Mouse (Mus musculus) megakaryocyte progenitor cell, adult 5-6 weeks (primary cell): ENCODE measurements around the gene Wdr26. TPM values are rescaled to one million over a fixed set of nuclear protein-coding genes. Genes with fewer than 3 reads are reported as not detected.

Source experiments
- ATAC-seq: replicated peaks from 2 replicates; pipeline ENCODE4 v1.8.0; 2016; ENCODE audit warnings: mild to moderate bottlenecking, moderate TSS enrichment, inconsistent platforms; ENCODE audit not compliant: poor library complexity
- total RNA-seq, 2 experiments: library from RNA; stranded (forward) in 1 of 2; stranded (reverse) in 1 of 2; fragments of 157-497, 149-512 nt in 1 of 2; fragments of 200-1000 nt in 1 of 2; gene quantifications; 2 replicates each; pipeline versions ENCODE4 v1.2.3 to v1.2.4; 2015 to 2017

The Wdr26 gene
- total RNA-seq (2015): 124 and 137 TPM in 2 replicates
- total RNA-seq (2017): 105 and 114 TPM in 2 replicates

GRCm38 (mm10) chr1:181211920-181212633 lies at the start of gene Wdr26:
TSS of gene Wdr26 (minus strand) at chr1:181212001.
- peak; percentile 77 for ATAC-seq

GRCm38 (mm10) chr1:181260949-181261696 lies 49.3 kb upstream of the Wdr26 start:
- ATAC-seq: no peak

- ATAC-seq: no peak
Observed at GRCm38 (mm10) chr1:181260422-181260821, 48.6 kb upstream of the Wdr26 start.

- no peak for ATAC-seq
Observed at GRCm38 (mm10) chr1:181259626-181260410, 48.0 kb upstream of the Wdr26 start.

GRCm38 (mm10) chr1:181259056-181259455 lies 47.3 kb upstream of the Wdr26 start:
- no peak for ATAC-seq

GRCm38 (mm10) chr1:181258616-181259015 lies 46.8 kb upstream of the Wdr26 start:
- no peak for ATAC-seq

GRCm38 (mm10) chr1:181257585-181258555 lies 46.1 kb upstream of the Wdr26 start:
- ATAC-seq: peak; percentile 29

- peak; percentile 63 for ATAC-seq
Observed at GRCm38 (mm10) chr1:181256689-181257584, 45.1 kb upstream of the Wdr26 start.

- ATAC-seq: peak; percentile 19
Observed at GRCm38 (mm10) chr1:181255891-181256688, 44.3 kb upstream of the Wdr26 start.

GRCm38 (mm10) chr1:181255450-181255849 lies 43.6 kb upstream of the Wdr26 start:
- ATAC-seq: no peak

GRCm38 (mm10) chr1:181251624-181252023 lies 39.8 kb upstream of the Wdr26 start:
- no peak for ATAC-seq

GRCm38 (mm10) chr1:181250961-181251360 lies 39.2 kb upstream of the Wdr26 start:
- no peak for ATAC-seq

- ATAC-seq: peak; percentile 67
Observed at GRCm38 (mm10) chr1:181249537-181249936, 37.7 kb upstream of the Wdr26 start.

- ATAC-seq: peak; percentile 59
Observed at GRCm38 (mm10) chr1:181247175-181247574, 35.4 kb upstream of the Wdr26 start.

- ATAC-seq: peak; percentile 56
Observed at GRCm38 (mm10) chr1:181246487-181247138, 34.8 kb upstream of the Wdr26 start.

- ATAC-seq: peak; percentile 32; the same call in 1 of the 2 replicates
Observed at GRCm38 (mm10) chr1:181245554-181246486, 34.0 kb upstream of the Wdr26 start.

GRCm38 (mm10) chr1:181245067-181245466 lies 33.3 kb upstream of the Wdr26 start:
- ATAC-seq: no peak
